Mouse (Mus musculus): ENCODE measurements around the gene H2afy2.

GRCm38 (mm10) chr10:61741873-61742272, 42.1 kb downstream of the H2afy2 start:
- TF ChIP-seq CTCF (IDR thresholded peaks at IDR 0.05) = peak; percentile 54
- TF ChIP-seq EP300 (IDR thresholded peaks at IDR 0.05) = no peak

Data from lung, postnatal 0 days (tissue).